In genomic region chr1:132879801-132880160, GRCm38 (mm10) we compare ENCODE assay signal across 9 mouse cellular contexts. TPM values are rescaled to one million over a fixed set of nuclear protein-coding genes. Genes with fewer than 3 reads are reported as not detected.
DNase-seq lines count a peak whose midpoint lies in the region; ATAC-seq and TF ChIP-seq lines count a peak whose summit lies in the region.
"Had no signal": no experiment of that assay in that cellular context is flagged by ENCODE, and none has a peak within 500 bp of the region (broad histone marks: within the 10 kb centered on the region; RNA-seq: fewer than 3 reads in every experiment).

No protein-coding gene starts in this region.

- peaks cover 48% of the 10 kb centered on the region for H3K4me1 ChIP-seq in heart, embryonic 13.5 days
- peaks cover 6% of the 10 kb centered on the region for H3K4me1 ChIP-seq in cortical plate, adult 2 months (ENCODE audit: control insufficient read depth, insufficient read depth, low read length)
- H3K4me1 ChIP-seq in hindbrain, embryonic 12.5 days = peaks cover 28% of the 10 kb centered on the region
- peaks cover 22% of the 10 kb centered on the region for H3K4me1 ChIP-seq in midbrain, embryonic 14.5 days (ENCODE audit: control insufficient read depth, insufficient read depth, low read length)

- peak overlapping the region; percentile 71 for H3K4me3 ChIP-seq in heart, embryonic 13.5 days
- peak overlapping the region; percentile 61 for H3K4me3 ChIP-seq in cortical plate, adult 2 months (ENCODE audit: insufficient read depth, low read length)
- H3K4me3 ChIP-seq in hindbrain, embryonic 12.5 days = peak overlapping the region; percentile 75
- peak overlapping the region; percentile 82 for H3K4me3 ChIP-seq in midbrain, embryonic 14.5 days (replicated peaks; ENCODE audit: low read depth, low read length)

- H3K4me2 ChIP-seq in heart, embryonic 13.5 days = peak overlapping the region; percentile 97
- H3K4me2 ChIP-seq in hindbrain, embryonic 12.5 days (replicated peaks) = peak overlapping the region; percentile 95
- peak overlapping the region; percentile 96 for H3K4me2 ChIP-seq in midbrain, embryonic 14.5 days (ENCODE audit: low read length)

- 8% methylated on average over 8 of the region's 8 CpGs for WGBS in heart, embryonic 13.5 days
- WGBS in hindbrain, embryonic 12.5 days = 6% methylated on average over 8 of the region's 8 CpGs
- 5% methylated on average over 8 of the region's 8 CpGs for WGBS in midbrain, embryonic 14.5 days

- H3K9ac ChIP-seq in heart, embryonic 13.5 days = peak overlapping the region; percentile 80
- H3K9ac ChIP-seq in hindbrain, embryonic 12.5 days = peak overlapping the region; percentile 77
- peak overlapping the region; percentile 85 for H3K9ac ChIP-seq in midbrain, embryonic 14.5 days (replicated peaks; ENCODE audit: low read length)

- no peak for DNase-seq in heart, adult 8-10 months (ENCODE audit: low spot score)
- no peak for DNase-seq in midbrain, embryonic 14.5 days
- DNase-seq in spleen, postnatal 14 days (ENCODE audit: low spot score in 2 of 2) = no peak
- no peak for DNase-seq in frontal cortex, postnatal 25 days (ENCODE audit: low spot score in 2 of 2)
- no peak for DNase-seq in right cerebral cortex, postnatal 25 days

- peaks cover 83% of the 10 kb centered on the region for H3K27me3 ChIP-seq in heart, embryonic 13.5 days (replicated peaks)
- peaks cover 37% of the 10 kb centered on the region for H3K27me3 ChIP-seq in hindbrain, embryonic 12.5 days
- no peaks in the 10 kb centered on the region for H3K27me3 ChIP-seq in midbrain, embryonic 14.5 days (ENCODE audit: control insufficient read depth, insufficient read depth, low read length)

- ATAC-seq in heart, embryonic 13.5 days (ENCODE audit: extremely low read depth, insufficient number of reproducible peaks, low FRiP score, low TSS enrichment) = no peak
- no peak for ATAC-seq in hindbrain, embryonic 12.5 days (ENCODE audit: low FRiP score)
- ATAC-seq in midbrain, embryonic 14.5 days (ENCODE audit: low FRiP score, low TSS enrichment) = no peak

- TF ChIP-seq POLR2A in cortical plate, adult 2 months (IDR thresholded peaks at IDR 0.05; ENCODE audit: extremely low read depth, insufficient read depth, low read length) = no peak

- 0 out of 2 replicates have a peak overlapping the region, but pooled peaks have one; percentile 15 for H3K27ac ChIP-seq in heart, embryonic 13.5 days (replicated peaks)
- peak overlapping the region; percentile 82 for H3K27ac ChIP-seq in cortical plate, adult 2 months (ENCODE audit: insufficient read depth, low read length)
- H3K27ac ChIP-seq in hindbrain, embryonic 12.5 days = no peak overlapping the region
- H3K27ac ChIP-seq in midbrain, embryonic 14.5 days (replicated peaks; ENCODE audit: low read depth, low read length) = peak overlapping the region; percentile 91

- H3K36me3 ChIP-seq in heart, embryonic 13.5 days = no peaks in the 10 kb centered on the region
- no peaks in the 10 kb centered on the region for H3K36me3 ChIP-seq in hindbrain, embryonic 12.5 days
- H3K36me3 ChIP-seq in midbrain, embryonic 14.5 days (ENCODE audit: control insufficient read depth, insufficient read depth, low read length) = no peaks in the 10 kb centered on the region

- TF ChIP-seq CTCF in cortical plate, adult 2 months (IDR thresholded peaks at IDR 0.05; ENCODE audit: extremely low read depth, insufficient read depth, low read length) = no peak

- H3K9me3 ChIP-seq in heart, embryonic 13.5 days = no peaks in the 10 kb centered on the region
- no peaks in the 10 kb centered on the region for H3K9me3 ChIP-seq in hindbrain, embryonic 12.5 days (replicated peaks)
- H3K9me3 ChIP-seq in midbrain, embryonic 14.5 days (ENCODE audit: control insufficient read depth, low read length) = no peaks in the 10 kb centered on the region

RNA-seq across cellular contexts. Expression of gene Lrrn2, which starts 0.3 kb away (rescaled TPM):
- 8.2 and 8.7 TPM in 2 replicates for polyA plus RNA-seq in heart, embryonic 13.5 days (2015; fragmentation: Nextera tagmentation; extraction: Ambion mirVana)
- 1 to 10 TPM; 3.8 to 6.3 (median 4.7) TPM for total RNA-seq in heart, adult 8-10 months (2022)
- polyA plus RNA-seq in cortical plate, adult 2 months (2012; rRNA removed) = 57.8 and 63.6 TPM in 2 replicates
- 17.0 and 18.8 TPM in 2 replicates for polyA plus RNA-seq in hindbrain, embryonic 12.5 days (2016; fragmentation: Nextera tagmentation; extraction: Ambion mirVana)
- polyA plus RNA-seq in midbrain, embryonic 14.5 days (2014; fragmentation: Nextera tagmentation; extraction: Ambion mirVana) = 36.5 and 37.0 TPM in 2 replicates
- total RNA-seq: CH12.LX had no signal
